Mouse (Mus musculus) hindbrain, postnatal 0 days (tissue): ENCODE results near the gene Timp1. TPM values are rescaled to one million over a fixed set of nuclear protein-coding genes. Genes with fewer than 3 reads are reported as not detected.

Experiments
- ATAC-seq: fragments of 200-750 bp; cut with Nextera tagmentation; 2 replicates; pipeline ENCODE4 v1.8.0; 2017; ENCODE audit warnings: mild to moderate bottlenecking, moderate TSS enrichment, moderate library complexity
- DNase-seq: peaks from one replicate; pipeline ENCODE4 v3.0.0-alpha.2; 2015; ENCODE audit warnings: low spot score
- H3K27ac ChIP-seq: fragments of 300-500 bp; sonication (generic); 2 replicates; pipeline ENCODE4 v1.5.1; 2014; ENCODE audit warnings: mild to moderate bottlenecking
- H3K27me3 ChIP-seq: fragments of 300-500 bp; sonication (generic); 2 replicates; pipeline ENCODE4 v1.6.1; 2014; ENCODE audit warnings: low read length, mixed read lengths; ENCODE audit not compliant: insufficient read depth
- H3K36me3 ChIP-seq: fragments of 300-500 bp; sonication (generic); 2 replicates; pipeline ENCODE4 v1.6.1; 2014; ENCODE audit warnings: low read length, mixed read lengths; ENCODE audit not compliant: insufficient read depth
- H3K4me1 ChIP-seq: fragments of 300-500 bp; sonication (generic); 2 replicates; pipeline ENCODE4 v1.6.1; 2014; ENCODE audit warnings: antibody characterized with exemption, low read length, mixed read lengths; ENCODE audit not compliant: insufficient read depth
- H3K4me2 ChIP-seq: fragments of 300-500 bp; sonication (generic); 2 replicates; pipeline ENCODE4 v1.6.1; 2014; ENCODE audit warnings: low read depth, mild to moderate bottlenecking, low read length, moderate library complexity, mixed read lengths
- H3K4me3 ChIP-seq: fragments of 300-500 bp; sonication (generic); 2 replicates; pipeline ENCODE4 v1.5.1; 2014; ENCODE audit warnings: low read length
- H3K9ac ChIP-seq: fragments of 300-500 bp; sonication (generic); replicated peaks from 2 replicates; pipeline ENCODE4 v1.6.1; 2014; ENCODE audit warnings: mild to moderate bottlenecking, low read length, moderate library complexity, mixed read lengths
- H3K9me3 ChIP-seq: fragments of 300-500 bp; sonication (generic); 2 replicates; pipeline ENCODE4 v1.6.1; 2016; ENCODE audit warnings: low read length, mixed read lengths
- CTCF ChIP-seq: IDR thresholded peaks from 2 replicates; pipeline ENCODE4 v1.5.1; 2016; ENCODE audit warnings: antibody characterized with exemption, control low read depth, low read depth
- WGBS: fragments of 180-500 bp; shearing (Covaris S2); extraction: QIAGEN DNeasy Blood & Tissue Kit; methylation state at CpG from one replicate; pipeline ENCODE4 v1.1.7; 2014; 5-methylcytosine and 5-hydroxymethylcytosine counted together
- polyA plus RNA-seq: library from polyadenylated mRNA; unstranded; fragments of >200 nt; fragmentation: Nextera tagmentation; extraction: Ambion mirVana; gene quantifications from 2 replicates; pipeline ENCODE4 v1.2.1, GENCODE M21; 2015
- total RNA-seq: library from RNA; depleted of rRNA; stranded (reverse); fragments of >200 nt; gene quantifications from 2 replicates; pipeline ENCODE4 v1.2.3, GENCODE M21; 2014; rRNA removed

Timp1 gene
- total RNA-seq, result 3.8 and 5.7 TPM in 2 replicates
- polyA plus RNA-seq, result 5.4 and 6.3 TPM in 2 replicates

- H3K9ac ChIP-seq, result no peak within 1 kb of the TSS
- H3K4me1 ChIP-seq, result no peaks in the 10 kb centered on the region
- TF ChIP-seq CTCF, result no peak
- 32% methylated on average over 18 of the region's 18 CpGs for WGBS
- peak; percentile 16 for DNase-seq
- no peaks in the 10 kb centered on the region for H3K36me3 ChIP-seq
- peak within 1 kb of the TSS; percentile 20; the same call in 1 of the 2 replicates for H3K27ac ChIP-seq
- no peaks in the 10 kb centered on the region for H3K27me3 ChIP-seq
- 0 out of 2 replicates have a peak within 1 kb of the TSS, but pooled peaks have one; percentile 7 for H3K4me3 ChIP-seq
- ATAC-seq, result peak; percentile 69
- H3K9me3 ChIP-seq, result no peaks in the 10 kb centered on the region
- H3K4me2 ChIP-seq, result peak within 1 kb of the TSS; percentile 37
Measured at GRCm38 (mm10) chrX:20869962-20870513, at the start of gene Timp1. TSS of gene Timp1 (plus strand) at chrX:20870166.

GRCm38 (mm10) chrX:20828934-20829333 is 41.0 kb upstream of the Timp1 start:
- no peak overlapping the region for H3K27ac ChIP-seq
- H3K4me3 ChIP-seq, result no peak overlapping the region
- H3K9ac ChIP-seq, result no peak overlapping the region
- ATAC-seq (peak; percentile 92), DNase-seq (peak; percentile 71)
- H3K4me1 ChIP-seq, result no peaks in the 10 kb centered on the region
- WGBS, result 28% methylated on average over 5 of the region's 5 CpGs
- H3K9me3 ChIP-seq, result no peaks in the 10 kb centered on the region
- no peaks in the 10 kb centered on the region for H3K36me3 ChIP-seq
- H3K4me2 ChIP-seq, result no peak overlapping the region
- no peaks in the 10 kb centered on the region for H3K27me3 ChIP-seq
- TF ChIP-seq CTCF, result peak; percentile 54

- ATAC-seq (no peak), DNase-seq (no peak)
- Histone ChIP-seq H3K27me3 (no peaks in the 10 kb centered on the region), H3K9ac (no peak overlapping the region), H3K9me3 (no peaks in the 10 kb centered on the region), H3K27ac (0 out of 2 replicates have a peak overlapping the region, but pooled peaks have one; percentile 78), H3K4me3 (no peak overlapping the region), H3K4me2 (no peak overlapping the region), H3K4me1 (no peaks in the 10 kb centered on the region), H3K36me3 (no peaks in the 10 kb centered on the region)
- no peak for TF ChIP-seq CTCF
- WGBS, result 90% methylated on average over 3 of the region's 3 CpGs
Measured at GRCm38 (mm10) chrX:20847232-20847631, 22.7 kb upstream of the Timp1 start.

DNA sequence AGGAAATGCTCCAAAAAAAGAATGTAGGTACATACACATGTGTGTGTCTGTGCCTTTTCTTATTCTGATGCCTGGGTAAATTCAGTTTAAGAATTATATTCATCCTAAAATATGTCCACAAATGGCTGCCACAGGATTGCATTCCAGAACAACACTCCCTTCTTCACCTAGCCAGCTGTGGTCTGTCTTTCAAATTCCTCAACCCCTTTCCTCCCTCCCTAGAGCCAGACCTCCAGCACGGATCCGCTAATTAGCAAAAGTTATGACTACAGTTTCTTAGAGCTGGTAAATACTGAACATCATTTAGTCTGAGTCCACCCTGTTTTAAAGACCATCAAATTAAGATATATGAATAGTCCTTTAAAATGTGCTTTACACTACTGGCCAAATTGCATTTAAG is 22.1 kb upstream of the Timp1 start:
- H3K27ac ChIP-seq, result peak overlapping the region; percentile 78
- 37% methylated on average over 2 of the region's 2 CpGs for WGBS

GRCm38 (mm10) chrX:20848256-20848984 is 21.5 kb upstream of the Timp1 start:
- peak overlapping the region; percentile 66 for H3K4me2 ChIP-seq
- no peaks in the 10 kb centered on the region for H3K27me3 ChIP-seq
- 30% methylated on average over 42 of the region's 42 CpGs for WGBS
- peak; percentile 96 for DNase-seq
- peak overlapping the region; percentile 60 for H3K4me3 ChIP-seq
- TF ChIP-seq CTCF, result no peak
- peak overlapping the region; percentile 90 for H3K27ac ChIP-seq
- peak overlapping the region; percentile 75 for H3K9ac ChIP-seq
- no peaks in the 10 kb centered on the region for H3K36me3 ChIP-seq
- ATAC-seq, result peak; percentile 98
- no peaks in the 10 kb centered on the region for H3K9me3 ChIP-seq
- no peaks in the 10 kb centered on the region for H3K4me1 ChIP-seq

More for the DNA sequence above, 22.1 kb upstream of the Timp1 start:
- no peaks in the 10 kb centered on the region for H3K27me3 ChIP-seq
- no peak for TF ChIP-seq CTCF
- H3K36me3 ChIP-seq, result no peaks in the 10 kb centered on the region
- ATAC-seq (peak; percentile 14; the same call in 1 of the 2 replicates), DNase-seq (peak; percentile 5)
- 0 out of 2 replicates have a peak overlapping the region, but pooled peaks have one; percentile 60 for H3K4me3 ChIP-seq
- no peaks in the 10 kb centered on the region for H3K9me3 ChIP-seq
- H3K4me2 ChIP-seq, result peak overlapping the region; percentile 47
- peak overlapping the region; percentile 24; the same call in 1 of the 2 replicates for H3K9ac ChIP-seq
- H3K4me1 ChIP-seq, result no peaks in the 10 kb centered on the region

DNA sequence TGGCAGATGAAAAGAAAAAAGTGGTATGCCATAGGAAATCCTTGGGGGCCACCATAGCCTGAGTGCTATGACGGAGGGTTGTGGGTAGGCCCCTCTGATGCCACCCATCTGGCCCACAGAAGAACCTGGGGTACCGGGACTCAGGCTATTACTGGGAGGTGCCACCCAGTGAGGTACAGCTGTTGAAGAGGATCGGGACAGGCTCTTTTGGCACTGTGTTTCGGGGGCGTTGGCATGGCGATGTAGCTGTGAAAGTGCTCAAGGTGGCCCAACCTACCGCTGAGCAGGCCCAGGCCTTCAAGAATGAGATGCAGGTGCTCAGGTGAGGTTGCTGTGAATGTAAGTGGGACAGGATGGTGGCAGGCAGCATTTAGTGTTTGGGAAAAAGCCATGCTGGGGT is 16.2 kb upstream of the Timp1 start:
- Histone ChIP-seq H3K4me3 (no peak overlapping the region), H3K36me3 (no peaks in the 10 kb centered on the region), H3K4me2 (no peak overlapping the region), H3K4me1 (no peaks in the 10 kb centered on the region), H3K27me3 (no peaks in the 10 kb centered on the region), H3K9me3 (no peaks in the 10 kb centered on the region), H3K9ac (no peak overlapping the region), H3K27ac (no peak overlapping the region)
- DNase-seq (no peak), ATAC-seq (no peak)
- no peak for TF ChIP-seq CTCF
- 85% methylated on average over 7 of the region's 7 CpGs for WGBS
